Mouse (Mus musculus) embryonic facial prominence, embryonic 12.5 days (tissue): ENCODE data around the gene Itgb3. TPM values are rescaled to one million over a fixed set of nuclear protein-coding genes. Genes with fewer than 3 reads are reported as not detected.
A peak's percentile ranks its signal among the peaks of the same experiment; 100 is the strongest.

ENCODE experiments used
- ATAC-seq: fragments of 200-750 bp; cut with Nextera tagmentation; 2 replicates; pipeline ENCODE4 v1.8.0; 2017; ENCODE audit not compliant: insufficient number of reproducible peaks, insufficient read depth, low FRiP score, low TSS enrichment
- H3K27ac ChIP-seq: fragments of 300-500 bp; sonication (generic); 2 replicates; pipeline ENCODE4 v1.5.1; 2016; ENCODE audit warnings: mild to moderate bottlenecking
- H3K27me3 ChIP-seq: fragments of 300-500 bp; sonication (generic); 2 replicates; pipeline ENCODE4 v1.6.1; 2016; ENCODE audit warnings: mild to moderate bottlenecking, moderate library complexity
- H3K36me3 ChIP-seq: fragments of 300-500 bp; sonication (generic); 2 replicates; pipeline ENCODE4 v1.6.1; 2016; ENCODE audit warnings: mild to moderate bottlenecking
- H3K4me1 ChIP-seq: fragments of 300-500 bp; sonication (generic); 2 replicates; pipeline ENCODE4 v1.6.1; 2016
- H3K4me2 ChIP-seq: fragments of 300-500 bp; sonication (generic); replicated peaks from 2 replicates; pipeline ENCODE4 v1.6.1; 2016; ENCODE audit warnings: mild to moderate bottlenecking, moderate library complexity
- H3K4me3 ChIP-seq: fragments of 300-500 bp; sonication (generic); 2 replicates; pipeline ENCODE4 v1.5.1; 2016; ENCODE audit warnings: mild to moderate bottlenecking
- H3K9ac ChIP-seq: fragments of 300-500 bp; sonication (generic); 2 replicates; pipeline ENCODE4 v1.6.1; 2016; ENCODE audit warnings: mild to moderate bottlenecking, moderate library complexity
- H3K9me3 ChIP-seq: fragments of 300-500 bp; sonication (generic); 2 replicates; pipeline ENCODE4 v1.6.1; 2016; ENCODE audit warnings: mild to moderate bottlenecking, moderate library complexity
- WGBS: fragments of 180-500 bp; shearing (Covaris S2); methylation state at CpG from one replicate; pipeline ENCODE4 v1.1.7; 2016; 5-methylcytosine and 5-hydroxymethylcytosine counted together
- polyA plus RNA-seq: library from polyadenylated mRNA; unstranded; fragments of >200 nt; fragmentation: Nextera tagmentation; extraction: Ambion mirVana; gene quantifications from 2 replicates; pipeline ENCODE4 v1.2.1, GENCODE M21; 2016

Gene Itgb3
- polyA plus RNA-seq, 1 experiment from 2014 or later: 3.7 TPM

DNA sequence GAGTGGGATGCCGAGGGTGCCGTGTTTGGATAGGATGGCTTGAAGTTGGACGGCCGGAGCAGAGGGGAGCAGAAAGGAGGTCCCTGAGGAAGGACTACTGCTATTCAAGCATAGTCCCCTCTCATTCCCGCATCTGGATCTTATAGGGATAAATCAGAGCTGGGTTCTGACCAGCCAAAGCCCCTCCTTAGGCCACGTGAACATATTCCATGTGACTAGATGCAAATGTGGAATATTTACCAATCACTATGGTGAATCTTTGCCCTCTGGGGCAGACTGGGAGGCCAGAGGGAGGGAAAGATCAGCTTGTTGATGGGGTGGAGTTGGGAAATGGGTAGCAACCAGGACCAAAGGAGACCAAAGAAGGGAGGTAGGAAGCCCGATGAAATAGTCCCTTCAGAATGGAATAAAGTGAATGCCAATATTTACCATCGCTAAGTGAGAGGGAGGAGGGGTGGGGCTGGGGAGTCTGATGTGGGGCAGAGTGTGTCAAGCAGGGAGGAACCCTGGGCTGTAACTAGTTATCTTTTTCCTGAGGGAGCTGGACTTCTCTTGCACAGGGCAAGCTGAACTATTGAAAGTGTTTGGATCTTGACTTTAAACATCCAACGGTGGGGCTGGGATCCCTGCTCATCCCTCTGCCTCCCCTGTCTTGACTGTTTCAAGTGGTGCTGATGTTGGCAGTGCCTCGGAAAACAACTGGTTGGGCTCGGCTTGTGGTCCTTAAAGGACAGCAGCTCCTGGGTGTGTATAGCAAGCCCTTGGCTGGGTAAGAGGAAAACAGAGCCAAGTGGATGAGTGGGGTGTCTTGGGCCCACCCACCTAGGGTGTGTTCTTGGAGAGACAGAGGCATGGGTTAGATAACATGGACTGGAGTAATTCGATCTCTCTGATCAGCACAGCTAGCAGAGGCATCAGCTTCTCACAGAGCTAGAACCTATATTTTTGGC, 17.9 kb downstream of the Itgb3 start:
- Histone ChIP-seq H3K27ac (peak overlapping the region; percentile 72), H3K9ac (no peak overlapping the region)

GRCm38 (mm10) chr11:104626635-104627034, 18.8 kb downstream of the Itgb3 start:
- no peaks in the 10 kb centered on the region for H3K36me3 ChIP-seq
- no peak overlapping the region for H3K4me2 ChIP-seq
- H3K9me3 ChIP-seq: no peaks in the 10 kb centered on the region
- no peak overlapping the region for H3K9ac ChIP-seq
- H3K4me1 ChIP-seq: peaks cover 18% of the 10 kb centered on the region
- H3K27me3 ChIP-seq: no peaks in the 10 kb centered on the region
- H3K4me3 ChIP-seq: no peak overlapping the region
- ATAC-seq: no peak
- H3K27ac ChIP-seq: no peak overlapping the region

More for the DNA sequence above, 17.9 kb downstream of the Itgb3 start:
- H3K9me3 ChIP-seq: no peaks in the 10 kb centered on the region
- H3K4me3 ChIP-seq: no peak overlapping the region
- no peaks in the 10 kb centered on the region for H3K27me3 ChIP-seq
- H3K36me3 ChIP-seq: no peaks in the 10 kb centered on the region
- peak overlapping the region; percentile 21; the same call in 1 of the 2 replicates for H3K4me2 ChIP-seq
- 15% methylated on average over 12 of the region's 12 CpGs for WGBS
- peaks cover 18% of the 10 kb centered on the region for H3K4me1 ChIP-seq
- peak; percentile 57; the same call in 1 of the 2 replicates for ATAC-seq

- 52% methylated on average over 11 of the region's 11 CpGs for WGBS
- Histone ChIP-seq H3K9ac (no peak overlapping the region), H3K9me3 (no peaks in the 10 kb centered on the region), H3K36me3 (no peaks in the 10 kb centered on the region), H3K27ac (no peak overlapping the region), H3K27me3 (no peaks in the 10 kb centered on the region), H3K4me1 (peaks cover 18% of the 10 kb centered on the region), H3K4me2 (no peak overlapping the region), H3K4me3 (no peak overlapping the region)
- ATAC-seq: no peak
Measured at GRCm38 (mm10) chr11:104627616-104628301, 20.0 kb downstream of the Itgb3 start.

DNA sequence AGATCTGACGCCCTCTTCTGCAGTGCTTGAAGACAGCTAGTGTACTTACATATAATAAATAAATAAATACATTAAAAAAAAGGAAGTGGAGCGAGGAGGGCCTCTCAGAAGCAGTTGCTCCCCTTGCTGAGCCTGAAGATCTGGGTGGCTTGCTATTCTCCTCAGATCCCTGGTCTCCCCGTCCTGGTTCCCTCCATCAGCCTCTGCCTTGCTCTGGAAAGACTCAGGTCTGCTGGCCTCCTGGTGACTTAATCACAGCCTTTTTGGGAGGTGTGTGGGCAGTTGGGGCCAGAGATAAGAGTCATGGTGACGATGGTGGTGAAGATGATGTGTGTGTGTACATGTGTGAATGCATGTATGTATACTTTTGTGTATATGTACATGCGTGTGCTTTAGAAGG, 20.8 kb downstream of the Itgb3 start:
- no peak overlapping the region for H3K27ac ChIP-seq
- peaks cover 18% of the 10 kb centered on the region for H3K4me1 ChIP-seq
- no peak overlapping the region for H3K4me3 ChIP-seq
- no peak overlapping the region for H3K4me2 ChIP-seq
- H3K36me3 ChIP-seq: no peaks in the 10 kb centered on the region
- WGBS: 82% methylated on average over 5 of the region's 5 CpGs
- H3K9ac ChIP-seq: no peak overlapping the region
- ATAC-seq: no peak
- H3K9me3 ChIP-seq: no peaks in the 10 kb centered on the region
- no peaks in the 10 kb centered on the region for H3K27me3 ChIP-seq

- H3K4me3 ChIP-seq: no peak overlapping the region
- no peak overlapping the region for H3K9ac ChIP-seq
- H3K4me2 ChIP-seq: no peak overlapping the region
- no peaks in the 10 kb centered on the region for H3K9me3 ChIP-seq
- H3K27me3 ChIP-seq: no peaks in the 10 kb centered on the region
- 65% methylated on average over 7 of the region's 7 CpGs for WGBS
- H3K36me3 ChIP-seq: no peaks in the 10 kb centered on the region
- H3K4me1 ChIP-seq: peaks cover 9% of the 10 kb centered on the region
- H3K27ac ChIP-seq: no peak overlapping the region
- ATAC-seq: no peak
Measured at GRCm38 (mm10) chr11:104630185-104630835, 22.5 kb downstream of the Itgb3 start.

GRCm38 (mm10) chr11:104631306-104631705, 23.5 kb downstream of the Itgb3 start:
- no peak for ATAC-seq
- H3K4me3 ChIP-seq: no peak overlapping the region
- H3K9ac ChIP-seq: no peak overlapping the region
- H3K36me3 ChIP-seq: no peaks in the 10 kb centered on the region
- no peak overlapping the region for H3K4me2 ChIP-seq
- H3K9me3 ChIP-seq: no peaks in the 10 kb centered on the region
- no peaks in the 10 kb centered on the region for H3K27me3 ChIP-seq
- no peaks in the 10 kb centered on the region for H3K4me1 ChIP-seq
- WGBS: 67% methylated on average over 1 of the region's 1 CpGs
- no peak overlapping the region for H3K27ac ChIP-seq

GRCm38 (mm10) chr11:104637010-104637409, 29.2 kb downstream of the Itgb3 start:
- Histone ChIP-seq H3K4me3 (no peak overlapping the region), H3K4me1 (no peaks in the 10 kb centered on the region), H3K9ac (no peak overlapping the region), H3K27me3 (no peaks in the 10 kb centered on the region), H3K9me3 (no peaks in the 10 kb centered on the region), H3K4me2 (no peak overlapping the region), H3K36me3 (no peaks in the 10 kb centered on the region), H3K27ac (no peak overlapping the region)
- ATAC-seq: no peak
- 90% methylated on average over 14 of the region's 14 CpGs for WGBS

DNA sequence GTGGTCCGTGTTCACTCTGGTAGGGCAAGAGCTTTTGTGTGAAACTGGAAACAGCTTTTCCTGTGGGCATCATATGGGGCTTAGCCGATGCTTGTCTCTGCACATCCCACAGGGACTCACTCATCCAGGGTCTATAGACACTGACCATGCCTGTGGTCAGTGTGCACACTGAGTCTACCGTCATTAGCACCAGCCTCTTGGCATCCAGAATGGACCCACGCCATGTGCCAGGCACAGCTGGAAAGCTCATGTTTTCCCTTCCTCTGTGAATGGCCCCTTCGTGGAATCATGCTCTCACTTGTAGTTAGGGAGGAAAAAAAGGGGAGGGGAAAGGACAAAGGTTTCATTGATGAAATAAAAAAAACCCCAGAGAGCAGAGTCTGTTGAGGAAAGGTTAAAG, 30.2 kb downstream of the Itgb3 start:
- no peak for ATAC-seq
- H3K27ac ChIP-seq: no peak overlapping the region
- H3K36me3 ChIP-seq: no peaks in the 10 kb centered on the region
- H3K4me3 ChIP-seq: no peak overlapping the region
- H3K9me3 ChIP-seq: no peaks in the 10 kb centered on the region
- no peak overlapping the region for H3K4me2 ChIP-seq
- no peak overlapping the region for H3K9ac ChIP-seq
- no peaks in the 10 kb centered on the region for H3K4me1 ChIP-seq
- 31% methylated on average over 5 of the region's 5 CpGs for WGBS
- no peaks in the 10 kb centered on the region for H3K27me3 ChIP-seq

- no peak for ATAC-seq
- no peak overlapping the region for H3K27ac ChIP-seq
- H3K4me3 ChIP-seq: no peak overlapping the region
- no peaks in the 10 kb centered on the region for H3K9me3 ChIP-seq
- no peaks in the 10 kb centered on the region for H3K4me1 ChIP-seq
- no peaks in the 10 kb centered on the region for H3K27me3 ChIP-seq
- WGBS: 64% methylated on average over 2 of the region's 2 CpGs
- no peak overlapping the region for H3K4me2 ChIP-seq
- no peaks in the 10 kb centered on the region for H3K36me3 ChIP-seq
- H3K9ac ChIP-seq: no peak overlapping the region
Measured at GRCm38 (mm10) chr11:104638906-104639305, 31.1 kb downstream of the Itgb3 start.

GRCm38 (mm10) chr11:104639634-104640033, 31.8 kb downstream of the Itgb3 start:
- no peaks in the 10 kb centered on the region for H3K36me3 ChIP-seq
- H3K4me2 ChIP-seq: no peak overlapping the region
- no peaks in the 10 kb centered on the region for H3K27me3 ChIP-seq
- H3K4me1 ChIP-seq: no peaks in the 10 kb centered on the region
- no peak overlapping the region for H3K9ac ChIP-seq
- H3K4me3 ChIP-seq: no peak overlapping the region
- no peak for ATAC-seq
- 69% methylated on average over 9 of the region's 9 CpGs for WGBS
- no peaks in the 10 kb centered on the region for H3K9me3 ChIP-seq
- no peak overlapping the region for H3K27ac ChIP-seq

- no peak overlapping the region for H3K4me3 ChIP-seq
- no peaks in the 10 kb centered on the region for H3K27me3 ChIP-seq
- H3K4me1 ChIP-seq: no peaks in the 10 kb centered on the region
- 85% methylated on average over 10 of the region's 10 CpGs for WGBS
- H3K36me3 ChIP-seq: no peaks in the 10 kb centered on the region
- no peaks in the 10 kb centered on the region for H3K9me3 ChIP-seq
- H3K9ac ChIP-seq: no peak overlapping the region
- H3K4me2 ChIP-seq: no peak overlapping the region
- no peak for ATAC-seq
- H3K27ac ChIP-seq: no peak overlapping the region
Measured at GRCm38 (mm10) chr11:104640894-104641293, 33.1 kb downstream of the Itgb3 start.
